Mouse (Mus musculus) MEL (cell line): ENCODE results near the gene Scrt2. TPM values are rescaled to one million over a fixed set of nuclear protein-coding genes. Genes with fewer than 3 reads are reported as not detected.

Source experiments
- DNase-seq: peaks from one replicate; pipeline ENCODE4 v3.0.0; 2011; ENCODE audit warnings: low read depth, low spot score
- H3K27ac ChIP-seq: 2 replicates; pipeline ENCODE4 v1.5.1; 2012; ENCODE audit warnings: low read depth, mild to moderate bottlenecking, control low read depth, low read length, moderate library complexity; ENCODE audit not compliant: control insufficient read depth
- H3K27me3 ChIP-seq, 2 experiments: fragments of 150-350 bp in 1 of 2; sonication (generic) in 1 of 2; 2 replicates each; pipeline ENCODE4 v1.6.1; 2012; ENCODE audit warnings: low read length in 2 of 2, mild to moderate bottlenecking in 2 of 2, improper control_type of control experiment in 1 of 2, moderate library complexity in 1 of 2; ENCODE audit not compliant: insufficient read depth in 2 of 2, control insufficient read depth in 1 of 2
- H3K36me3 ChIP-seq, 2 experiments: 2 replicates each; pipeline ENCODE4 v1.6.1; 2012 to 2014; ENCODE audit warnings: low read length in 2 of 2, improper control_type of control experiment in 1 of 2, inconsistent platforms in 1 of 2, mild to moderate bottlenecking in 1 of 2; ENCODE audit not compliant: insufficient read depth in 2 of 2, control insufficient read depth in 1 of 2
- H3K4me1 ChIP-seq, 2 experiments: fragments of 150-350 bp in 1 of 2; sonication (generic) in 1 of 2; 2 replicates each; pipeline ENCODE4 v1.6.1; 2012; ENCODE audit warnings: low read length in 2 of 2, improper control_type of control experiment in 1 of 2, mild to moderate bottlenecking in 1 of 2; ENCODE audit not compliant: insufficient read depth in 2 of 2, control insufficient read depth in 1 of 2
- H3K4me3 ChIP-seq, 2 experiments: fragments of 150-350 bp in 1 of 2; sonication (generic) in 1 of 2; 2 replicates each; pipeline ENCODE4 v1.5.1; 2012; ENCODE audit warnings: low read depth in 2 of 2, low read length in 2 of 2, mild to moderate bottlenecking in 2 of 2, moderate library complexity in 2 of 2, control low read depth in 1 of 2, improper control_type of control experiment in 1 of 2; ENCODE audit not compliant: control insufficient read depth in 1 of 2, insufficient read depth in 1 of 2
- H3K79me2 ChIP-seq: 2 replicates; pipeline ENCODE4 v1.6.1; 2012; ENCODE audit warnings: mild to moderate bottlenecking, low read length, moderate library complexity; ENCODE audit not compliant: control insufficient read depth, poor library complexity, insufficient read depth
- H3K9ac ChIP-seq: 2 replicates; pipeline ENCODE4 v1.6.1; 2012; ENCODE audit warnings: low read depth, mild to moderate bottlenecking, control low read depth, low read length, moderate library complexity; ENCODE audit not compliant: control insufficient read depth, poor library complexity, severe bottlenecking
- H3K9me3 ChIP-seq: fragments of 150-350 bp; sonication (generic); replicated peaks from 2 replicates; pipeline ENCODE4 v1.6.1; 2012; ENCODE audit warnings: mild to moderate bottlenecking, low read length, improper control_type of control experiment, moderate library complexity; ENCODE audit not compliant: insufficient read depth
- CHD1 ChIP-seq: IDR thresholded peaks from 2 replicates; pipeline ENCODE4 v1.6.1; 2012; ENCODE audit warnings: low read depth, mild to moderate bottlenecking, inconsistent platforms, low read length, improper control_type of control experiment
- E2F4 ChIP-seq: IDR thresholded peaks from 2 replicates; pipeline ENCODE4 v1.6.1; 2011; ENCODE audit warnings: low read depth, low read length, improper control_type of control experiment, borderline replicate concordance
- GATA1 ChIP-seq: IDR thresholded peaks from 2 replicates; pipeline ENCODE4 v1.6.1; 2011; ENCODE audit warnings: low read depth, low read length, improper control_type of control experiment
- JUND ChIP-seq: IDR thresholded peaks from 2 replicates; pipeline ENCODE4 v1.6.1; 2011; ENCODE audit warnings: low read depth, mild to moderate bottlenecking, improper control_type of control experiment, low read length
- KAT2A ChIP-seq: conservative IDR thresholded peaks from 2 replicates; pipeline ENCODE4 v1.6.1; 2012; ENCODE audit warnings: low read depth, low read length, improper control_type of control experiment, inconsistent platforms
- MAFK ChIP-seq: IDR thresholded peaks from 2 replicates; pipeline ENCODE4 v1.6.1; 2011; ENCODE audit warnings: low read depth, mild to moderate bottlenecking, low read length, improper control_type of control experiment, borderline replicate concordance
- MEF2A ChIP-seq: IDR thresholded peaks from 2 replicates; pipeline ENCODE4 v1.6.1; 2014; ENCODE audit warnings: low read depth, mild to moderate bottlenecking, inconsistent platforms, low read length, improper control_type of control experiment; ENCODE audit not compliant: poor library complexity, insufficient replicate concordance, severe bottlenecking; ENCODE audit errors: extremely low read depth
- MYB ChIP-seq: IDR thresholded peaks from 2 replicates; pipeline ENCODE4 v1.6.1; 2011; ENCODE audit warnings: mild to moderate bottlenecking, low read depth, low read length, improper control_type of control experiment
- MYC ChIP-seq: IDR thresholded peaks from 2 replicates; pipeline ENCODE4 v1.6.1; 2011; ENCODE audit warnings: low read depth, mild to moderate bottlenecking, low read length, improper control_type of control experiment, moderate library complexity
- POLR2A ChIP-seq, 2 experiments: IDR thresholded peaks; 2 replicates each; pipeline ENCODE4 v1.6.1; 2011 to 2012; ENCODE audit warnings: low read length in 2 of 2, mild to moderate bottlenecking in 2 of 2, control low read depth in 1 of 2, improper control_type of control experiment in 1 of 2, low read depth in 1 of 2, moderate library complexity in 1 of 2; ENCODE audit not compliant: control insufficient read depth in 1 of 2, insufficient read depth in 1 of 2, poor library complexity in 1 of 2
- RAD21 ChIP-seq: IDR thresholded peaks from 2 replicates; pipeline ENCODE4 v1.6.1; 2011; ENCODE audit warnings: mild to moderate bottlenecking, low read depth, low read length, improper control_type of control experiment
- RCOR1 ChIP-seq: IDR thresholded peaks from 2 replicates; pipeline ENCODE4 v1.6.1; 2012; ENCODE audit warnings: low read depth, mild to moderate bottlenecking, inconsistent platforms, low read length, improper control_type of control experiment
- SMC3 ChIP-seq: IDR thresholded peaks from 2 replicates; pipeline ENCODE4 v1.6.1; 2011; ENCODE audit warnings: low read depth, low read length, improper control_type of control experiment
- TAL1 ChIP-seq: IDR thresholded peaks from 2 replicates; pipeline ENCODE4 v1.6.1; 2012; ENCODE audit warnings: mild to moderate bottlenecking, inconsistent platforms, low read length, moderate library complexity, mixed read lengths
- TBP ChIP-seq: IDR thresholded peaks from 2 replicates; pipeline ENCODE4 v1.8.0; 2011; ENCODE audit warnings: low read depth, low read length, improper control_type of control experiment
- UBTF ChIP-seq: IDR thresholded peaks from 2 replicates; pipeline ENCODE4 v1.6.1; 2012; ENCODE audit warnings: low read depth, mild to moderate bottlenecking, inconsistent platforms, low read length, improper control_type of control experiment, moderate library complexity, borderline replicate concordance; ENCODE audit not compliant: insufficient read depth
- USF2 ChIP-seq, 2 experiments: IDR thresholded peaks; 2 replicates each; pipeline ENCODE4 v1.6.1; 2011 to 2012; ENCODE audit warnings: improper control_type of control experiment in 2 of 2, low read length in 2 of 2, borderline replicate concordance in 1 of 2, inconsistent platforms in 1 of 2, low read depth in 1 of 2, mild to moderate bottlenecking in 1 of 2; ENCODE audit not compliant: insufficient read depth in 1 of 2
- polyA plus RNA-seq, 2 experiments: library from polyadenylated mRNA; stranded (reverse) in 1 of 2; unstranded in 1 of 2; fragments of >175 nt in 1 of 2; fragments of >200 nt in 1 of 2; gene quantifications; 2 replicates each; pipeline versions ENCODE4 v1.2.1 to v1.2.4; 2012; ENCODE audit warnings: low replicate concordance in 2 of 2, low read depth in 1 of 2; ENCODE audit not compliant: insufficient read length in 2 of 2, insufficient read depth in 1 of 2, missing spikeins in 1 of 2
- total RNA-seq: library from RNA; depleted of rRNA; stranded (reverse); fragments of 300-350 nt; gene quantifications from 2 replicates; pipeline ENCODE4 v1.2.3, GENCODE M21; 2012

Gene Scrt2
- total and polyA plus RNA-seq, 3 experiments = not detected

DNA sequence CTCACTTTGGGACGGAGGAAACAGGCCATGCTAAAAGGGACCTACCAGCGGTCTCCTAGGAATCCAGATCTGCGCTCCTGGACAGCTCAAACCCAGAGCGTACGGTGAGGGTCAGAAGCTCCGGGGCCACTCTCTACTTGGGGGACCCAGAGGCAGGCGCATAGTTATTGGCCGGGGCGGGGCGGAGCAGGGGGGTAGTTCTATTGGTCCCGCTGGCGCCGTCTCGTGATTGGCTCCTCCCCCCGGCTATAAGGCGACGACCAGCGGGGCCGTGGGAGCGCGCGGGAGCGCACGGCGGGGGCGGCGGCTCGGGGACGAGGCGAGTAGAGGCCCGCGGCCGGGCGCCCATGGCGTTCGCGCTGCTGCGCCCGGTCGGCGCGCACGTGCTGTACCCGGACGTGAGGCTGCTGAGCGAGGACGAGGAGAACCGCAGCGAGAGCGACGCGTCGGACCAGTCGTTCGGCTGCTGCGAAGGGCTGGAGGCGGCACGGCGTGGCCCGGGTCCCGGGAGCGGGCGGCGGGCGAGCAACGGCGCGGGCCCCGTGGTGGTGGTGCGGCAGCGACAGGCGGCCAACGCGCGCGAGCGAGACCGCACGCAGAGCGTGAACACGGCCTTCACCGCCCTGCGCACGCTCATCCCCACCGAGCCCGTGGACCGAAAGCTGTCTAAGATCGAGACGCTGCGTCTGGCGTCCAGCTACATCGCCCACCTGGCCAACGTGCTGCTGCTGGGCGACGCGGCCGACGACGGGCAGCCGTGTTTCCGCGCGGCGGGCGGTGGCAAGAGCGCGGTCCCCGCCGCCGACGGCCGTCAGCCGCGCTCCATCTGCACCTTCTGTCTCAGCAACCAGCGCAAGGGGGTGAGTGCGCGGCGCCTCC is 62.2 kb downstream of the Scrt2 start, which contains the start of gene Tcf15:
Tcf15 (plus strand) TSS at position 283 of the 879 bp plus-strand sequence.
- DNase-seq = no peak
- no peaks in the 10 kb centered on the region for H3K27me3 ChIP-seq
- H3K27ac ChIP-seq = no peak within 1 kb of the TSS
- no peaks in the 10 kb centered on the region for H3K9me3 ChIP-seq
- TF ChIP-seq TBP = no peak
- no peak for TF ChIP-seq TAL1
- no peak for TF ChIP-seq MAFK
- TF ChIP-seq CHD1 = no peak
- no peak for TF ChIP-seq E2F4
- no peak for TF ChIP-seq GATA1
- no peak for TF ChIP-seq MYB
- no peak for TF ChIP-seq SMC3
- no peak for TF ChIP-seq RAD21
- no peak for TF ChIP-seq USF2 (IDR thresholded peaks at IDR 0.05; ENCODE audit: borderline replicate concordance in 1 of 2, insufficient read depth in 1 of 2, low read depth in 1 of 2, low read length in 2 of 2)
- no peak within 1 kb of the TSS for H3K4me3 ChIP-seq
- H3K36me3 ChIP-seq = no peaks in the 10 kb centered on the region
- no peak within 1 kb of the TSS for H3K9ac ChIP-seq
- H3K79me2 ChIP-seq = no peaks in the 10 kb centered on the region
- H3K4me1 ChIP-seq = no peaks in the 10 kb centered on the region

DNA sequence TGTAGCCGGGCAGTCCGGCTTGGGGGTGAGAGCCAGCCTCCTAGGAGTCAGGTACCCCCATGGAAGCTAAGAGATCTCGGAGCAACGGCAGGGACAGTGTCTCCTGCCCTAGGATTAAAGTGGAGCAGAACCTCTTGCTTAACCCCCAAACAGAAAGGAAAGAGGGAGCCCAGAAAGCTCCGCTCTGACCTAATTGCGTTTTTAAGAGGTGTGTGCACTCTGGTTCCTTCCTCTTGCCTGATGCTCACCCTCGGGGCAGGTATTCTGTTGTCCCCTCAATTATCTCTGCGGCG is 62.8 kb downstream of the Scrt2 start:
- H3K36me3 ChIP-seq = no peaks in the 10 kb centered on the region
- no peaks in the 10 kb centered on the region for H3K4me1 ChIP-seq
- no peak for TF ChIP-seq MEF2A
- 0 out of 4 replicates have a peak, but pooled peaks of 1 of the 2 experiments have one; percentile 11 for TF ChIP-seq POLR2A (IDR thresholded peaks at IDR 0.05; ENCODE audit: control insufficient read depth in 1 of 2, insufficient read depth in 1 of 2, low read depth in 1 of 2, low read length in 2 of 2, poor library complexity in 1 of 2)
- H3K27ac ChIP-seq = no peak overlapping the region
- no peaks in the 10 kb centered on the region for H3K79me2 ChIP-seq
- no peak overlapping the region for H3K4me3 ChIP-seq
- no peak for DNase-seq
- H3K9me3 ChIP-seq = no peaks in the 10 kb centered on the region
- no peaks in the 10 kb centered on the region for H3K27me3 ChIP-seq
- no peak overlapping the region for H3K9ac ChIP-seq

DNA sequence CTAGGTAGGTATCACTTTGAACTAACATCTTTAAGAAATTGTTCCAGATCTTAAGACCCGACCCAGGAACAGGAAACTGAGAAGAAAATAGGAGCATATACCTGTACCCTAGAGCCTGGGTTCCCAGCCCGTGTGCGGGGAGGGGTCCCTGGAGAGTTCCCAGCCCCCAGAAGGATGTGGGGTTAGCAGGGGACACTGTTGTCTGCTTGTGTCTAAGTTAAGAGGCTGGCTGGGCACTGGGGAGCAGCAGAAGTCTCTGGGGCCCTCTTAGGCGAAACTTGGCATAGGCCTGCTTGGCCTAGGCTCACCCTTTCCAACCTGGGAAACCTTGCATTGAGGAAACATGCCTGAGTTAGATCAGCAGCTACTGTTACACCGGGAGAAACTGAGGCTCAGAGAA is 63.2 kb downstream of the Scrt2 start:
- DNase-seq = no peak
- Histone ChIP-seq H3K9ac (no peak overlapping the region), H3K27me3 (no peaks in the 10 kb centered on the region), H3K79me2 (no peaks in the 10 kb centered on the region), H3K4me1 (no peaks in the 10 kb centered on the region), H3K9me3 (no peaks in the 10 kb centered on the region), H3K36me3 (no peaks in the 10 kb centered on the region), H3K27ac (no peak overlapping the region), H3K4me3 (no peak overlapping the region)
- TF ChIP-seq KAT2A (no peak), MYC (no peak), RCOR1 (no peak), SMC3 (no peak), JUND (no peak), UBTF (no peak)
